8 mouse cellular contexts compared by ENCODE assay signal in genomic region chr13:55182173-55182894, GRCm38 (mm10). TPM values are rescaled to one million over a fixed set of nuclear protein-coding genes. Genes with fewer than 3 reads are reported as not detected.
DNase-seq lines count a peak whose midpoint lies in the region; ATAC-seq lines count a peak whose summit lies in the region.

No protein-coding gene starts in this region.

- H3K9ac ChIP-seq in hindbrain, embryonic 16.5 days (ENCODE audit: low read depth, low read length), result peak overlapping the region; percentile 52

- peak overlapping the region; percentile 74 for H3K27ac ChIP-seq in hindbrain, embryonic 16.5 days (ENCODE audit: low read depth, low read length)

- 3% methylated on average over 23 of the region's 23 CpGs for WGBS in hindbrain, embryonic 16.5 days

- H3K4me2 ChIP-seq in hindbrain, embryonic 16.5 days (ENCODE audit: low read length), result peak overlapping the region; percentile 53

- H3K9me3 ChIP-seq in hindbrain, embryonic 16.5 days (ENCODE audit: control insufficient read depth, low read length), result no peaks in the 10 kb centered on the region

- peak; percentile 92 for ATAC-seq in hindbrain, embryonic 16.5 days

- peak; percentile 91 for DNase-seq in adrenal gland, adult 2 months
- peak; percentile 87 for DNase-seq in embryo, embryonic 10 days (ENCODE audit: low spot score)
- DNase-seq in gastrocnemius, adult 8-10 months (ENCODE audit: low spot score in 2 of 2), result peak; percentile 57 to 64
- peak; percentile 58 for DNase-seq in left cerebral cortex, adult 11 months (ENCODE audit: low spot score)
- peak; percentile 75 for DNase-seq in lung, postnatal 14 days
- DNase-seq in ovary, postnatal 36 days (ENCODE audit: low spot score), result peak; percentile 72
- peak; percentile 67 for DNase-seq in urinary bladder, adult 2 months (ENCODE audit: low spot score)

- no peaks in the 10 kb centered on the region for H3K27me3 ChIP-seq in hindbrain, embryonic 16.5 days (replicated peaks; ENCODE audit: control insufficient read depth, insufficient read depth, low read length)

- H3K4me1 ChIP-seq in hindbrain, embryonic 16.5 days (ENCODE audit: control insufficient read depth, insufficient read depth, low read depth, low read length), result no peaks in the 10 kb centered on the region

- peak overlapping the region; percentile 37 for H3K4me3 ChIP-seq in hindbrain, embryonic 16.5 days (ENCODE audit: low read length)

- no peaks in the 10 kb centered on the region for H3K36me3 ChIP-seq in hindbrain, embryonic 16.5 days (ENCODE audit: control insufficient read depth, insufficient read depth, low read length)

RNA-seq across cellular contexts. Expression of gene Nsd1, which starts 27.2 kb away (rescaled TPM):
- total RNA-seq in adrenal gland, adult 2 months (2021), result 10 to 100 TPM; 76.6 to 96.6 TPM
- 10.6 and 13.9 TPM in 2 replicates for polyA plus RNA-seq in adrenal gland, adult 2 months (2012; rRNA removed)
- 10 to 100 TPM; 43.6 to 62.2 (median 47.4) TPM for total RNA-seq in gastrocnemius, adult 8-10 months (2022)
- 40.8 and 46.3 TPM in 2 replicates for polyA plus RNA-seq in hindbrain, embryonic 16.5 days (2015; fragmentation: Nextera tagmentation; extraction: Ambion mirVana)
- polyA plus RNA-seq in urinary bladder, adult 2 months (2012; rRNA removed), result 25.8 and 32.1 TPM in 2 replicates

RNA-seq across cellular contexts. Expression of gene Fgfr4, which starts 29.9 kb away (rescaled TPM):
- 10 to 100 TPM; 29.4 to 41.2 TPM for total RNA-seq in adrenal gland, adult 2 months (2021)
- polyA plus RNA-seq in adrenal gland, adult 2 months (2012; rRNA removed), result 46.5 and 82.7 TPM in 2 replicates
- 1 to 10 TPM in 3 of 4 experiments, under 1 TPM in 1; 0.62 to 1.4 (median 1.4) TPM for total RNA-seq in gastrocnemius, adult 8-10 months (2022)
- 1.3 and 1.6 TPM in 2 replicates for polyA plus RNA-seq in hindbrain, embryonic 16.5 days (2015; fragmentation: Nextera tagmentation; extraction: Ambion mirVana)
- 0.15 and 0.66 TPM in 2 replicates for polyA plus RNA-seq in urinary bladder, adult 2 months (2012; rRNA removed)

RNA-seq across cellular contexts. Expression of gene Gm17617, which starts 49.0 kb away (rescaled TPM):
- total RNA-seq in adrenal gland, adult 2 months (2021), result not detected
- polyA plus RNA-seq in adrenal gland, adult 2 months (2012; rRNA removed), result not detected in 2 replicates
- not detected for total RNA-seq in gastrocnemius, adult 8-10 months (2022)
- not detected in 2 replicates for polyA plus RNA-seq in hindbrain, embryonic 16.5 days (2015; fragmentation: Nextera tagmentation; extraction: Ambion mirVana)
- not detected in 2 replicates for polyA plus RNA-seq in urinary bladder, adult 2 months (2012; rRNA removed)

Comparison
In these comparisons a context has a peak if more than half of its experiments do, and no peak if none do; other contexts are left out.
1. Peak in every context shown above with its lines: DNase-seq, ATAC-seq, H3K4me3 ChIP-seq and H3K27ac ChIP-seq.
2. RNA of gene Fgfr4, which starts 29.9 kb away (polyA plus RNA-seq): 46.5 to 82.7 TPM in adrenal gland, adult 2 months; 1.3 to 1.6 TPM in hindbrain, embryonic 16.5 days and 0.15 to 0.66 TPM in urinary bladder, adult 2 months; every median in the first group is over 10 times any median in the second.